Mouse (Mus musculus): Measurements from ENCODE around the gene Tbx4. TPM values are rescaled to one million over a fixed set of nuclear protein-coding genes. Genes with fewer than 3 reads are reported as not detected.

Gene Tbx4
- polyA plus RNA-seq, 1 experiment from 2014 or later = 0.49 TPM

GRCm38 (mm10) chr11:85857997-85858698, 28.1 kb upstream of the Tbx4 start:
- 41% methylated on average over 6 of the region's 6 CpGs for WGBS
- Histone ChIP-seq H3K9ac (no peak overlapping the region), H3K36me3 (no peaks in the 10 kb centered on the region), H3K4me2 (no peak overlapping the region), H3K27ac (ENCODE audit: poor library complexity, severe bottlenecking) (no peak overlapping the region), H3K9me3 (replicated peaks) (no peaks in the 10 kb centered on the region; the same call in 1 of the 2 replicates), H3K4me3 (no peak overlapping the region), H3K4me1 (replicated peaks) (no peaks in the 10 kb centered on the region), H3K27me3 (replicated peaks) (peaks cover 3% of the 10 kb centered on the region)
- ATAC-seq (ENCODE audit: insufficient number of reproducible peaks, low FRiP score) = no peak

- no peak overlapping the region for H3K27ac ChIP-seq (ENCODE audit: poor library complexity, severe bottlenecking)
- 31% methylated on average over 7 of the region's 7 CpGs for WGBS
Observed at GRCm38 (mm10) chr11:85864363-85864762, 21.9 kb upstream of the Tbx4 start.

DNA sequence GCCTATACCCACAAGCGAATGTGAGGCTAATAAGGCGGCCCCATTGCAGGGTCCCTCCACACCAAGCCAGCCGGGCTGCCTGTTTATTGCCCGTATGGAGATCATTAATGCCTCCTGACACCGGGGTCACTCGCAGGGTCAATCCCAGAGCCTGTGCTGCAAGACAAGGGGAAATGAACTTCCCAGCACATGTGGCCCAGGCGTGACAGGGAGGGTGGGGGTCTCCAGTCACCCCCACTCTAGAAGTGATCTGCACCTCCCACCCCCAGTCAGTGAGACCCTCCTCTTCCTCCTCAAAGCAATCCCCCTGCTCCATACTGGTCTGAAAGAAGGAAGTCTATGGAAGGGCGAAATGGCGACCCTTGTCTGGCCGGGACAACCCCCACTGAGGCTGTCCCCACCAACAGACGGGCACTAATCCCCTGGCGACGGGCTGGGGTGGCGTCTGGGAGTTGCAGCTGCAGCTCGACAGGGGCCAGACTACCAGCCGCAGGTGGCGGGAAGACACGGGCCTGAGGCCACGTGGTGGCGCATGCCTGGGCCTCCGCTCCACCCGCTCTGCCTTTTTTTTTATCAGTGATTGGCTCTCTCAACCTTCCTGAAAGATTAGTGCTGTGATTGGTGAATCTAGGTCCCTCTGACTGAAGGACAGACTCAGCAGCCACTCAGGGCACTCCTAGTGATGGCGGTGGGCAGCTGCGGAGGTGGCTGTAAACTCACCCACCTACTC, 10.0 kb upstream of the Tbx4 start:
- H3K4me3 ChIP-seq = no peak overlapping the region
- no peaks in the 10 kb centered on the region for H3K4me1 ChIP-seq (replicated peaks)
- H3K9ac ChIP-seq = no peak overlapping the region
- no peaks in the 10 kb centered on the region for H3K9me3 ChIP-seq (replicated peaks)
- ATAC-seq (ENCODE audit: insufficient number of reproducible peaks, low FRiP score) = no peak
- peak overlapping the region; percentile 18; the same call in 1 of the 2 replicates for H3K4me2 ChIP-seq
- peaks cover 36% of the 10 kb centered on the region for H3K27me3 ChIP-seq (replicated peaks)
- 61% methylated on average over 24 of the region's 24 CpGs for WGBS
- no peaks in the 10 kb centered on the region for H3K36me3 ChIP-seq
- no peak overlapping the region for H3K27ac ChIP-seq (ENCODE audit: poor library complexity, severe bottlenecking)

More at GRCm38 (mm10) chr11:85864363-85864762, 21.9 kb upstream of the Tbx4 start:
- no peak for ATAC-seq (ENCODE audit: insufficient number of reproducible peaks, low FRiP score)
- Histone ChIP-seq H3K27me3 (replicated peaks) (peaks cover 5% of the 10 kb centered on the region), H3K4me1 (replicated peaks) (no peaks in the 10 kb centered on the region), H3K4me2 (no peak overlapping the region), H3K9ac (no peak overlapping the region), H3K9me3 (replicated peaks) (no peaks in the 10 kb centered on the region; the same call in 1 of the 2 replicates), H3K4me3 (no peak overlapping the region), H3K36me3 (no peaks in the 10 kb centered on the region)

DNA sequence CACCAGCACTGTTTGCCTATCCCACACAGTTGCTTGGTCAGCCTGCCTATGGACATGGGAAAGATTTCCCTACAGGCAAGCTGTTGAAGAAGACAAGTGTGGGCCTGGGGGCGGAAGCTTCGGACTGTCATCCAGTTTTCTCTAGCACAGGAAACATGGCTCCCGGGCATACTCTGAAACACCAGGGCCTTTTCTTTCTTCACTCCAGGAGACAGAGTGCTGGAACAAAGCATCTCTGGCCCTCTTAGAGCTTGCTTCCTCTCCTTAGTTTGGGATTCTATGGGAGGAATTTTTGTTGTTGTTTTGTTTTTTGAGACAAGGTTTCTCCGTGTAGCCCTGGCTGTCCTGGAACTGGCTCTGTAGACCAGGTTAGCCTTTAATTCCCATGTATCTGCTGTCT, 1.7 kb upstream of the Tbx4 start:
- 63% methylated on average over 4 of the region's 4 CpGs for WGBS
- H3K9me3 ChIP-seq (replicated peaks) = no peaks in the 10 kb centered on the region
- no peak overlapping the region for H3K27ac ChIP-seq (ENCODE audit: poor library complexity, severe bottlenecking)
- H3K27me3 ChIP-seq (replicated peaks) = peaks cover 77% of the 10 kb centered on the region
- H3K9ac ChIP-seq = no peak overlapping the region
- H3K4me3 ChIP-seq = no peak overlapping the region
- no peak for ATAC-seq (ENCODE audit: insufficient number of reproducible peaks, low FRiP score)
- H3K4me1 ChIP-seq (replicated peaks) = peaks cover 20% of the 10 kb centered on the region
- no peak overlapping the region for H3K4me2 ChIP-seq
- H3K36me3 ChIP-seq = no peaks in the 10 kb centered on the region

GRCm38 (mm10) chr11:85886429-85886785, 185 bp downstream of the Tbx4 start:
- ATAC-seq (ENCODE audit: insufficient number of reproducible peaks, low FRiP score) = no peak
- H3K36me3 ChIP-seq = no peaks in the 10 kb centered on the region
- 4% methylated on average over 22 of the region's 22 CpGs for WGBS
- H3K9ac ChIP-seq = no peak overlapping the region
- H3K4me2 ChIP-seq = peak overlapping the region; percentile 22; the same call in 1 of the 2 replicates
- peaks cover 84% of the 10 kb centered on the region for H3K27me3 ChIP-seq (replicated peaks)
- H3K27ac ChIP-seq (ENCODE audit: poor library complexity, severe bottlenecking) = no peak overlapping the region
- H3K4me1 ChIP-seq (replicated peaks) = peaks cover 29% of the 10 kb centered on the region
- H3K4me3 ChIP-seq = peak overlapping the region; percentile 10
- H3K9me3 ChIP-seq (replicated peaks) = no peaks in the 10 kb centered on the region

DNA sequence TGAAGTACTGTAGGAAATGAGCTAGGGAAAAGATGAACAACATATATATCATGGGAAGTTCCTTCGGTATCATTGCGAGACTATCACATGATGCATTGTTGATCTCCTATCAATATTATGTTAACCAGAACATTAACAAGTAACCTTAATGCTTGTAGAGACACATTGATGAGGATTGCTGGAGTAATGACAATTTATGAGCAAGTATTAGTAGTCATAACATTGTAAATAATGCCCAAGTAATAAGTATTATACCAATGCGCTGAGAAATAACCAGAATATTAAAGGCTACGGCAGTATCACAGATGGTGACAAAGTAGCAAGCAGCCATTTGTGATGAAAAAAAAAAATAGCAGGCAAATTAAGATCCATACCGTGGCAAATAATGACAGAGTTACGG, 1.1 kb downstream of the Tbx4 start:
- 34% methylated on average over 6 of the region's 6 CpGs for WGBS
- Histone ChIP-seq H3K9ac (no peak overlapping the region), H3K27me3 (replicated peaks) (peaks cover 85% of the 10 kb centered on the region), H3K4me2 (no peak overlapping the region), H3K36me3 (no peaks in the 10 kb centered on the region), H3K4me1 (replicated peaks) (peaks cover 29% of the 10 kb centered on the region), H3K4me3 (no peak overlapping the region), H3K9me3 (replicated peaks) (no peaks in the 10 kb centered on the region), H3K27ac (ENCODE audit: poor library complexity, severe bottlenecking) (no peak overlapping the region)
- no peak for ATAC-seq (ENCODE audit: insufficient number of reproducible peaks, low FRiP score)

DNA sequence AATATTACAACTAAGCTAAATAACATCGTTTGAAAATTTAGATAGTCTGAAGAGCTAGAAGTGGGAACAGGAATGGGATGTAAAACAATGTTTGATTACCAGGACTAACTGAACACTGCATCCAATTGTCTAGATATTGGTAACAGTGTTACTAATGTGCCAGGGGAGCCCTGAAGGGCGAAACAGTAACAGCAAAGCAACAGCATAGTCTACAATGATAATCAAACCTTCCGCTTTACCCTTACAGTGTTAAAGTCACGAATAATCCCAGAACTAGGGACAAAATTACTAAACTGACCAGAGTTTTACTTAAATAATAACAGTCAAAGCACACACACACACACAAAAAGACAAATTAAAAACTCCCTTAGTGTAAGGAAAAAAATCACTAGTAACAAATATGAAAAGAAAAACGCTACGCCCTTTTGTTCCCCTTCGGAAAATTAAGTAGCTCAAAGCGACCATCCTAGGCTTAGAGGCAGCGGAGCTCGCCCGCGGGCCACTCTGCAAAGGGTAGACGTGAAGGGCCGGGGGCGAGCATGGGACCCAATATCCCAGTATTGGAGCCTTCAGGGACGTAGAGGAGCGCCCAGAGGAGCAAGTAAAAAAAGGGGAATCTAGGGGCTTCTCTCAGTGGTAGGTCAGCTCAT, 1.7 kb downstream of the Tbx4 start:
- no peak for ATAC-seq (ENCODE audit: insufficient number of reproducible peaks, low FRiP score)
- 6% methylated on average over 17 of the region's 17 CpGs for WGBS
- H3K4me3 ChIP-seq = peak overlapping the region; percentile 26
- no peak overlapping the region for H3K27ac ChIP-seq (ENCODE audit: poor library complexity, severe bottlenecking)
- H3K27me3 ChIP-seq (replicated peaks) = peaks cover 85% of the 10 kb centered on the region
- peaks cover 29% of the 10 kb centered on the region for H3K4me1 ChIP-seq (replicated peaks)
- H3K9me3 ChIP-seq (replicated peaks) = no peaks in the 10 kb centered on the region
- H3K4me2 ChIP-seq = peak overlapping the region; percentile 44
- no peaks in the 10 kb centered on the region for H3K36me3 ChIP-seq
- no peak overlapping the region for H3K9ac ChIP-seq

DNA sequence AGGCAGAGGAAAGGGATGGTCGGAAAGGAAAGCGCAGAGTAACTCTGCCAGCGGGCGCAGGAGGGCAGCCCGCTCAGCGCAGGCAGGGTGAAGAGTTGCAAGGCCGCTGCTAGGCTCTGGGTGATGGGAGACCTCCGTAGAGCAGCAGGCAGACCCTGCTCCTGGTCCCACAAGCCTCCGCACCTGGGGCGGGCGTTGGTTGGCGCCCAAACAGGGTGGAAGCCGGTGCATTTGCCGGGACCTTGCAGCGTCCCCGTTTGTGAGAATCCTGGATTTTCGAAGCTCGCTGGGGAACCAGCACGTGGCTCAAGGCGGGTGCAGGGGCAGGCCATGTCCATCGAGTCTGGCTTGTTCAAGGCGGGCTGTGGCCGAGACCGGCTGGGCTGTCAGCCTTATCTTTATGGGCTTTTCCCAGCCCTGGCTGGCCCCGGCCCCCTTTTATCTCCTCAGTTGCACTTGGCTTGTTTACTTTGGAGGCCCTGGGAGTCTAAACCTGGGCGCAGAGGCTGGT, 2.3 kb downstream of the Tbx4 start:
- H3K36me3 ChIP-seq = no peaks in the 10 kb centered on the region
- peak overlapping the region; percentile 44 for H3K4me2 ChIP-seq
- H3K9me3 ChIP-seq (replicated peaks) = no peaks in the 10 kb centered on the region
- WGBS = 3% methylated on average over 26 of the region's 26 CpGs
- H3K27ac ChIP-seq (ENCODE audit: poor library complexity, severe bottlenecking) = no peak overlapping the region
- H3K4me3 ChIP-seq = peak overlapping the region; percentile 26
- H3K27me3 ChIP-seq (replicated peaks) = peaks cover 84% of the 10 kb centered on the region
- ATAC-seq (ENCODE audit: insufficient number of reproducible peaks, low FRiP score) = no peak
- H3K4me1 ChIP-seq (replicated peaks) = peaks cover 29% of the 10 kb centered on the region
- no peak overlapping the region for H3K9ac ChIP-seq

- peak overlapping the region; percentile 44; the same call in 1 of the 2 replicates for H3K4me2 ChIP-seq
- H3K27me3 ChIP-seq (replicated peaks) = peaks cover 85% of the 10 kb centered on the region
- ATAC-seq (ENCODE audit: insufficient number of reproducible peaks, low FRiP score) = no peak
- H3K36me3 ChIP-seq = no peaks in the 10 kb centered on the region
- 32% methylated on average over 8 of the region's 8 CpGs for WGBS
- H3K4me1 ChIP-seq (replicated peaks) = peaks cover 29% of the 10 kb centered on the region
- H3K9ac ChIP-seq = no peak overlapping the region
- no peaks in the 10 kb centered on the region for H3K9me3 ChIP-seq (replicated peaks)
- 0 out of 2 replicates have a peak overlapping the region, but pooled peaks have one; percentile 26 for H3K4me3 ChIP-seq
- no peak overlapping the region for H3K27ac ChIP-seq (ENCODE audit: poor library complexity, severe bottlenecking)
Observed at GRCm38 (mm10) chr11:85889056-85889729, 3.0 kb downstream of the Tbx4 start.

DNA sequence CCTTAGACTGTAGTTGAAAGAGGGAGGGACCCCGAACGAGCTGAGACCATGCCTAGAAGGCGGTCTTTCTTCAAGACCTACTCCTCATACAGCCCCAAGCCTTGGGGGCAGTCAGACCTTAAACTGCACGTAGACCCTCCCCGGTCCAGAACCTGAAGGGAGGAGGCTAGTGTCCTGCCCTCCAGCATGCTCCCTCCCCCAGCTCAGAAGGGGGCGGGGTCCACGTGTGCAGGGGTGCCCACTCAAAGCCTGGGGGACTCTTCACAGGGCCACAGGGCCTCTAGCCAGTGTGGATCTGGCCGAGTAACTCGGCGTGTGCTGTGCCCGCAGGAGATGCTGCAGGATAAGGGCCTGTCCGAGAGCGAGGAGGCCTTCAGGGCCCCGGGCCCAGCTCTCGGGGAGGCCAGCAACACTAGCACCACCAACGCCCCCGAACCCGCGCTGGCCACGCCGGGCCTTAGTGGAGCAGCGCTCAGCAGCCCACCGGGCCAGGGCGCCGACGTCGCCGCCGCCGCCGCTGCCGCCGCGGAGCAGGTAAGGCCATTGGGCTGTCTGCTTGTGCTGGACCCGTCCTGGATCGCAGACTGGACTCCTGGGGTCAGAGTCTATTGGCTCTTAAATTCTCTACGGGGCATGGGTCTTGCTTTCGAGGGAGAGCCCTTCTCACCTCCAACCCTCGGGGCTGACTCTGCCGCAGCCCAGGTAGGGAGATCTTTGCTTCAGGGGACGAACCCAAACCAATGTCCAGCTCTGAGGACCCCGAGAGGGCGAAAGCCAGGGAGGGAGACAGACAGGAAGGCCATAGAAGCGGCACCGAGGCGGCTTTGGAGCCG, 3.7 kb downstream of the Tbx4 start:
- no peak overlapping the region for H3K9ac ChIP-seq
- peak overlapping the region; percentile 37; the same call in 1 of the 2 replicates for H3K4me2 ChIP-seq
- H3K27ac ChIP-seq (ENCODE audit: poor library complexity, severe bottlenecking) = no peak overlapping the region
- no peak for ATAC-seq (ENCODE audit: insufficient number of reproducible peaks, low FRiP score)
- H3K27me3 ChIP-seq (replicated peaks) = peaks cover 83% of the 10 kb centered on the region
- peak overlapping the region; percentile 20; the same call in 1 of the 2 replicates for H3K4me3 ChIP-seq
- WGBS = 3% methylated on average over 47 of the region's 47 CpGs
- H3K9me3 ChIP-seq (replicated peaks) = no peaks in the 10 kb centered on the region
- no peaks in the 10 kb centered on the region for H3K36me3 ChIP-seq
- H3K4me1 ChIP-seq (replicated peaks) = peaks cover 34% of the 10 kb centered on the region

Data from heart, embryonic 12.5 days (tissue).